Mouse (Mus musculus) Patski (cell line): ENCODE data around the gene Cirbp. TPM values are rescaled to one million over a fixed set of nuclear protein-coding genes. Genes with fewer than 3 reads are reported as not detected.

Experiments used
- ATAC-seq: fragments of 100-300 bp; one replicate; pipeline ENCODE4 v1.8.0; 2021
- CTCF ChIA-PET: fragments of 350-600 bp; sonication (Branson Sonifier 250); formaldehyde crosslinking; loops from one replicate; lab custom pipeline; 2022; ENCODE audit warnings: inconsistent platforms; lab: Charles Lee
- POLR2A ChIA-PET: fragments of 350-600 bp; sonication (Branson Sonifier 250); formaldehyde crosslinking; loops from one replicate; lab custom pipeline; 2022; ENCODE audit warnings: antibody characterized with exemption, inconsistent platforms; lab: Charles Lee
- DNase-seq: peaks from one replicate; pipeline ENCODE4 v3.0.0-alpha.2; 2011; ENCODE audit warnings: low read depth, low spot score
- H3K27me3 ChIP-seq: fragments of 371-371 bp; one replicate; pipeline ENCODE4 v1.5.1; 2021
- CTCF ChIP-seq: fragments of 100-300 bp; IDR thresholded peaks from one replicate; pipeline ENCODE4 v1.5.1; 2021
- in situ Hi-C: fragments of 300-500 bp; cut with MboI; formaldehyde crosslinking; loops from 3 replicates; pipeline ENCODE4 v1.11.1; 2018; ENCODE audit warnings: low pct_unique_long_range_greater_than_20kb, mixed read lengths
- polyA plus RNA-seq: library from polyadenylated mRNA; unstranded; gene quantifications from one replicate; pipeline ENCODE4 v1.2.3, GENCODE M21; 2021

Cirbp gene
- polyA plus RNA-seq, 1 experiment from 2014 or later = 62.1 TPM

DNA sequence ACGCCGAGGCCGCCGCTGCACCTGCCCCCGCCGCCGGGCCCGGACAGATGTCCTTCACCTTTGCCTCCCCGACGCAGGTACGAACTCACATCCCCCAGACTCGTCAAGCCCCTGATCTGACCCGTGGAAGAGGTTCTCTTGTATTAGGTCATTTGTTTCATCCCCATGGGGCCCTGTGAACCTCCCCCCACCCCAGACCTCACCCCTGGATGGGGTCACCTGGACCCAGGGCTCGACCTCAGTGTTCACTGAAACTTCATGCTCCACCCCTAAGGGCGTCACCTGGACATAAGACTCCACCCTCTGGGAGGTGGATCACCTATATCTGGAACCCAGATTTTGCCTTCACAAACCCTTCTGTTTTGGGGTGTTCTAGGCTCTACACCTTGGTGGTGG is 23.3 kb upstream of the Cirbp start:
- ChIA-PET POLR2A (interaction anchor here (1.1 to 15.5 kb wide), 3 partner anchors 20 to 89 kb away, joined by 3 to 191 read pairs (median 4); partner anchors contain the start of gene Cirbp), CTCF (interaction anchor here (5.2 to 5.6 kb wide), 2 partner anchors 23 to 157 kb away, joined by 46 to 58 read pairs; partner anchors contain the start of genes Cirbp and Tmem259)
- in situ Hi-C loops = loop anchor here (5.0 kb wide), 1 partner anchor 155 kb away; the partner anchor contains the start of gene Cnn2
- TF ChIP-seq CTCF = no peak
- no peaks in the 10 kb centered on the region for H3K27me3 ChIP-seq
- ATAC-seq (no peak), DNase-seq (no peak)

DNA sequence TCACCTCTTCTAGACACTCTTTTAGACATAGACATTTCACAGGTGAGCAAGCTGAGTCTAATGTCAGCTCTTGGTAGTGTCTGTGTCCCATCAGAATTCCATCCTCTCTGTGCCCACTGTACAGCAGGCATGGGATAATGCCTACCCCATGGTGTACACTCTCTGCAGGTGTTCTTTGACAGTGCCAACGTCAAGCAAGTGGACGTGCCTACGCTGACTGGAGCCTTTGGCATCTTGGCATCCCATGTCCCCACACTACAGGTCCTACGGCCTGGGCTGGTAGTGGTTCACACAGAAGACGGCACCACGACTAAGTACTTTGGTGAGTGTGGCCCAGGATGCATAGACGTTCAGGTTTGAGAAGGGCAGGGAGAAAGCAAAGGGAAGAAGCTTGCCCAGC is 22.1 kb upstream of the Cirbp start:
- DNase-seq = no peak
- ATAC-seq = no peak

GRCm38 (mm10) chr10:80144159-80144558 is 21.6 kb upstream of the Cirbp start:
- ATAC-seq (no peak), DNase-seq (no peak)
- TF ChIP-seq CTCF = no peak
- in situ Hi-C loops = loop anchor here (5.0 kb wide), 1 partner anchor 157 kb away; the partner anchor contains the start of gene Cnn2
- POLR2A ChIA-PET = interaction anchor here (0.7 to 15.5 kb wide), 2 partner anchors 19 to 35 kb away, joined by 3 to 191 read pairs; partner anchors contain the start of gene Cirbp
- CTCF ChIA-PET = interaction anchor here (5.2 to 5.6 kb wide), 2 partner anchors 21 to 158 kb away, joined by 46 to 58 read pairs; partner anchors contain the start of genes Cirbp and Tmem259
- H3K27me3 ChIP-seq = no peaks in the 10 kb centered on the region

More for the DNA sequence above, 22.1 kb upstream of the Cirbp start:
- CTCF ChIA-PET = interaction anchor here (5.2 to 5.6 kb wide), 2 partner anchors 22 to 158 kb away, joined by 46 to 58 read pairs; partner anchors contain the start of genes Cirbp and Tmem259
- in situ Hi-C loops = loop anchor here (5.0 kb wide), 1 partner anchor 156 kb away; the partner anchor contains the start of gene Cnn2
- no peak for TF ChIP-seq CTCF
- H3K27me3 ChIP-seq = no peaks in the 10 kb centered on the region
- POLR2A ChIA-PET = interaction anchor here (0.7 to 15.5 kb wide), 4 partner anchors 19 to 156 kb away, joined by 3 to 191 read pairs (median 3); partner anchors contain the start of genes Cirbp and Cnn2

GRCm38 (mm10) chr10:80144864-80145838 is 20.6 kb upstream of the Cirbp start:
- no peak for DNase-seq
- ChIA-PET CTCF (interaction anchor here (1.4 to 5.6 kb wide), 3 partner anchors 10 to 20 kb away, joined by 3 to 58 read pairs (median 5); partner anchors contain the start of gene Cirbp), POLR2A (interaction anchor here (2.4 to 15.5 kb wide), 2 partner anchors 11 to 18 kb away, joined by 8 to 191 read pairs; partner anchors contain the start of gene Cirbp)

GRCm38 (mm10) chr10:80145896-80146295 is 19.9 kb upstream of the Cirbp start:
- ChIA-PET CTCF (interaction anchor here (1.1 to 5.6 kb wide), 4 partner anchors 9 to 161 kb away, joined by 3 to 58 read pairs (median 4); partner anchors contain the start of genes Cirbp and Tmem259), POLR2A (interaction anchor here (1.4 to 15.5 kb wide), 3 partner anchors 10 to 29 kb away, joined by 3 to 191 read pairs (median 8); partner anchors contain the start of gene Cirbp)
- in situ Hi-C loops = no loop called here
- ATAC-seq (no peak), DNase-seq (no peak)
- TF ChIP-seq CTCF = no peak
- H3K27me3 ChIP-seq = no peaks in the 10 kb centered on the region

More at GRCm38 (mm10) chr10:80144864-80145838, 20.6 kb upstream of the Cirbp start:
- TF ChIP-seq CTCF = no peak
- H3K27me3 ChIP-seq = no peaks in the 10 kb centered on the region
- ATAC-seq = no peak
- in situ Hi-C loops = loop anchor here (5.0 kb wide), 1 partner anchor 158 kb away; the partner anchor contains the start of gene Cnn2

DNA sequence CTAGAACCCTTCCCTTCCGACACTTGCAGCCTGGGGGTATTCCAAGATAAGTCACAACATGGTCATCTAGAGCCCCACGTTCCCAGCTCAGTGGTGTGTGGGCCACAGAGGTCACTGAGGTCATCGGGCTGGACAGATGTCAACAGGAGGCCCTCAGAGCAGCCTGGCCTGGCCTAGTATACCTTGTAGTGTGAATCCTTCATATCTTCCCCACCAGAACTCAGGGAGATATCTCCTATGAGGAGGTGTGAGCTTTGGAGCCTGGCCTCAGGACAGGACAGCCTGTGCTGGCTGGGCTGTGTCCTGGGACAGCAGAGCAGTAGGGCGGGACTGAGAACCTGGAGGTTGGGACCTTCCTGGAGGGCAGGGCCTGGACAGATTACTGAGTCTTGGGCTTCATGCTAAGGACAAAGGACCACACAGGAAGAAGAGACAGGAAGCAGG is 19.2 kb upstream of the Cirbp start:
- DNase-seq (no peak), ATAC-seq (no peak)
- ChIA-PET CTCF (interaction anchor here (1.1 to 5.6 kb wide), 4 partner anchors 8 to 162 kb away, joined by 3 to 58 read pairs (median 4); partner anchors contain the start of genes Cirbp and Tmem259), POLR2A (interaction anchor here (1.4 to 15.5 kb wide), 3 partner anchors 9 to 30 kb away, joined by 3 to 191 read pairs (median 8); partner anchors contain the start of gene Cirbp)
- in situ Hi-C loops = no loop called here
- no peak for TF ChIP-seq CTCF
- H3K27me3 ChIP-seq = no peaks in the 10 kb centered on the region

DNA sequence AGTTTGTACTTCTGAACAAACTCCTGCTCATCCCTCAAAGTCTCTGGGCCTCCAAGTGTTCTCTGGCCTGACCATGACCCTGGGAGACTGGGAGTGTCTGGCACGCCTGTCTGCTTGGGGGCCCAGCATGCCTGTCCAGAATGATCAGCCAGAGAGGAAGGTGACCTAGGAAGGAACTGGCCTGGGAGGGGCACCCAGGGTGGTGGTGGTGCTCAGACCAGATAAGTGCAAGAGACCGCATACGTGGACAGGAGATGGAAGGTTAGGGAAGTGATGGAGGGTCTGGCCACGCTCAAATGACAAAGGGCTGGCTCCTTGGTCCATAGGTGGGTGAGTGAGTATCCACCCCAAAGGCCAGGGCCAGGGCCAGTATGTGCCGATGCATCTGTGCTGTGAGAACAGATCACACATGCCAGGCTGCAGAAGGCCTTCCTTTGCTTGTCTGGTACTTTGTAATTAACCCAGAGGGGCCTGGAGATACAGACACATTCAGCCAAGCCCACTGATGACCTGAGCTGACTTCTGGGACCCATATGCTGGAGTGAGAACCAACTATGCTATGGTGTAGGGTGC is 18.6 kb upstream of the Cirbp start:
- POLR2A ChIA-PET = interaction anchor here (1.4 to 15.5 kb wide), 3 partner anchors 9 to 30 kb away, joined by 3 to 191 read pairs (median 8); partner anchors contain the start of gene Cirbp
- TF ChIP-seq CTCF = no peak
- ATAC-seq (no peak), DNase-seq (no peak)
- in situ Hi-C loops = no loop called here
- no peaks in the 10 kb centered on the region for H3K27me3 ChIP-seq
- CTCF ChIA-PET = interaction anchor here (1.1 to 5.6 kb wide), 3 partner anchors 18 to 163 kb away, joined by 3 to 58 read pairs (median 4); partner anchors contain the start of genes Cirbp and Tmem259

- ChIA-PET CTCF (interaction anchor here (1.2 to 5.6 kb wide), 3 partner anchors 18 to 161 kb away, joined by 3 to 58 read pairs (median 9); partner anchors contain the start of gene Cirbp), POLR2A (interaction anchor here (1.0 to 15.5 kb wide), 2 partner anchors 9 to 15 kb away, joined by 4 to 191 read pairs; partner anchors contain the start of gene Cirbp)
- DNase-seq (no peak), ATAC-seq (peak; percentile 16)
- H3K27me3 ChIP-seq = no peaks in the 10 kb centered on the region
- TF ChIP-seq CTCF = no peak
- in situ Hi-C loops = no loop called here
These were observed 17.8 kb upstream of the Cirbp start, which contains the start of gene Midn for GRCm38 (mm10) chr10:80147719-80148601. Gene Midn, plus strand, starts transcription at chr10:80148272.
